Mouse (Mus musculus) testis, adult 2 months (tissue): ENCODE results near the gene Nhp2.

Experiments used
- CTCF ChIP-seq: fragments of 200-500 bp; IDR thresholded peaks from 2 replicates; pipeline ENCODE4 v1.5.1; 2012; ENCODE audit warnings: low read depth, mild to moderate bottlenecking, inconsistent platforms, low read length, moderate library complexity; ENCODE audit not compliant: control insufficient read depth, insufficient read depth, insufficient replicate concordance
- POLR2A ChIP-seq: fragments of 200-500 bp; IDR thresholded peaks from 2 replicates; pipeline ENCODE4 v1.6.1; 2012; ENCODE audit warnings: low read depth, mild to moderate bottlenecking, inconsistent platforms, low read length, moderate library complexity; ENCODE audit not compliant: control insufficient read depth

- TF ChIP-seq CTCF (no peak), POLR2A (no peak)
Observed at GRCm38 (mm10) chr11:51650261-51650660, 30.7 kb downstream of the Nhp2 start.
